Mouse (Mus musculus) stomach, postnatal 0 days (tissue): ENCODE measurements around the gene Eea1.
A peak's percentile ranks its signal among the peaks of the same experiment; 100 is the strongest.

ENCODE experiments used
- CTCF ChIP-seq: IDR thresholded peaks from 2 replicates; pipeline ENCODE4 v1.5.1; 2016; ENCODE audit warnings: antibody characterized with exemption, low read depth, mild to moderate bottlenecking, moderate library complexity
- EP300 ChIP-seq: optimal IDR thresholded peaks from 2 replicates; pipeline ENCODE3; 2016; ENCODE audit warnings: antibody characterized with exemption

DNA sequence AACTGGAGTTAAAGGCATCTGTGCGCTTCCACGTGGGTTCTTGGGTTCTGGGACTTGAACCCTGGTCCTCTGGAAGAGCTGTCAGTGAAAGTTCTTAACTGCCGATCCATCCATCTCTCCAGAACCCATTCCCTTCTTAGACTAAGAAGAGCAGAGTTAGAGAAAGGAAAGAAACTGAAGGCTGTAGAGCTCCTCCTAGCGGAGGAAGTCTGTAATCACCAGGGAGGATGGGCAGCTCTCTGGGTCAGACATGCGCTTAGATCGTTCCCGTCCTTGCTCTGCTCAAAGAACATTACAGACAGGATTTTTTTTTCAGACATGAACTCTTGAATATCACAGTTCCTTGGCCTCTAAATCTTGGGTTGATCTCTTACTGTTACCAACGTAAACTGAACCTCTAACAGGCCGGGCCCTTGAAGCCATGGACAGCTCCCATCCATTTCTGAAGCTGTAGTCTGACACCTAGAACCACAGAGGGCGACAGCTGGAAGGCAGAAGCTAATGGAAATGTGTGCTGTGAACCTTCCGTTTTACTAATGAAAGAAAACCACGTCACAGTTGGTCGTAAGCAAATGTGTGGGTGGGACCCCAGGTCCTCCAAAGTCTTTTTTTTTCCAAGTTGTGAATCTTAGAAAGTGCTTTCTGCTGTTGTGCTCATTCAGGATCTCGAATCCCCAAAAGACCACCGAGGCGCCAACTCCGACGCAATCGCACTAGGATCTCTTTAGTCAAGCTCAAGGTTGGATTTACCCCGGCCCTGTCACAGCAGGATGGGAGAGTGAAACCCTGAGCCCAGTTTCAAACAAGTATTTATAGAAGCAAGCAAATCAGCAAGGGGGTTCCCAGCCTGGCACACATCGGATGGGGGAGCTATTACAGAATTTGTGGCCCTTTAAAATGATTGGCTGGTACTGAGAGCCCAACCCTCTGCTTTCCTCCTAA lies 140.3 kb downstream of the Eea1 start:
- peak; percentile 80 for TF ChIP-seq CTCF
- no peak for TF ChIP-seq EP300
